Mouse (Mus musculus): ENCODE measurements around the gene Trpc4.
A peak's percentile ranks its signal among the peaks of the same experiment; 100 is the strongest.

Trpc4 gene

DNA sequence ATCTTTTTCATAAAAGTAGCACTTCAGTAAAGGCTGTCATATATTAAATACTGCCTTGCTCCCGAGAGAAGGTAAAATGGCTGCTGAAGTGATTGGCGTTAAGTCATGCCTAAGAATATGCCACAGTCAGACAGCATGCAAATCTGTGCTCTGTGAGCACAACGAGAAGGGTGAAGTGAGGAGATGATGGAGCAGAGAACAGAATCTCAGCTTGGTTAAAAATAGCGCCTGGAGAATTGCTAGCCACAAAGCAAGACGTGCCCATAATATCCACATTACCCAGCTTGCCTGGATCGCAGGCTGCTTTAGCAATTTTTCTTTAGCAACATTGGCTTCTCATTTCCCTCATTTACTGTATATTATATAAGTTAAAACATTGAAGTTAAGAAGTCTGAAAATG, 113.3 kb downstream of the Trpc4 start:
- no peak for DNase-seq (ENCODE audit: low spot score)

GRCm38 (mm10) chr3:54274651-54275050, 118.8 kb downstream of the Trpc4 start:
- no peak for DNase-seq (ENCODE audit: low spot score)

DNA sequence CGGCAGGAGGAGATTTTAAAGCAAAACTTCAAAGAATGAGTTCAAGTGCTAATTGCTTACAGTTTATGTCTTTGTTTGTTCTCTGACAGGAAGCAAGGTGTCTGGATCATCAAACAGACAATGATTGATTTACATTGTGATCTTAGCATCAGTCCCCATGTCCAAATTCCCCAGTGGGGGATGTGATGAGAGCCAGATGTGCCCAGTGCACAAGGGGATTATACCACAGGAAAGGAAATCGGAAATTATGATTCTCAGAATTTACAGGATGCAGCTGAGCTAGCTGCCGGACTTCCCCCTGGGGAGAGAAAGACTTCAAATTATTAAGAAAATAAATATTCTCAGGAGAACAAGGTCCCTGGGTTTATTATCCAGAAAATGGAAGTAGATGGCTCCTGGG, 133.9 kb downstream of the Trpc4 start:
- no peak for DNase-seq (ENCODE audit: low spot score)

DNA sequence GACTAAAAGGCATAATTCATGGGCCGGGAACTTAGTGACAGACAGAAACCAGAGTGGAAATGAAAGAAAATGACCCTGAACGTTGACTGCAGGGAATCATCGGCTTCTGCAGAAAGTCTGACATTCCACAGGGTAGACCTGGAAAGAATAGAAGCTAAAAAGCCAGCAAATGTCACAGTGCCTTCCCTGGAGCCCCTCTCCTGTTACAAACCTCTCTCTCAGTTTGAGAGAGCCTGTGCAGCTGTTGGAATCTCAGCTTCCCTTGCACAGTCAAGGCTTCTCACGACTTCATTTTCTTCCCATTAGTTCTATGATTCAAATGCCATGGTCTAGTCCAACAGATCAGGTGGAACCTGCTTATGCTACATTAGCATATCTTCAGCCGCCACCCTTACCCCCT, 154.8 kb downstream of the Trpc4 start:
- DNase-seq (ENCODE audit: low spot score) = no peak

- no peak for DNase-seq (ENCODE audit: low spot score)
Observed at GRCm38 (mm10) chr3:54314055-54314454, 158.2 kb downstream of the Trpc4 start.

DNA sequence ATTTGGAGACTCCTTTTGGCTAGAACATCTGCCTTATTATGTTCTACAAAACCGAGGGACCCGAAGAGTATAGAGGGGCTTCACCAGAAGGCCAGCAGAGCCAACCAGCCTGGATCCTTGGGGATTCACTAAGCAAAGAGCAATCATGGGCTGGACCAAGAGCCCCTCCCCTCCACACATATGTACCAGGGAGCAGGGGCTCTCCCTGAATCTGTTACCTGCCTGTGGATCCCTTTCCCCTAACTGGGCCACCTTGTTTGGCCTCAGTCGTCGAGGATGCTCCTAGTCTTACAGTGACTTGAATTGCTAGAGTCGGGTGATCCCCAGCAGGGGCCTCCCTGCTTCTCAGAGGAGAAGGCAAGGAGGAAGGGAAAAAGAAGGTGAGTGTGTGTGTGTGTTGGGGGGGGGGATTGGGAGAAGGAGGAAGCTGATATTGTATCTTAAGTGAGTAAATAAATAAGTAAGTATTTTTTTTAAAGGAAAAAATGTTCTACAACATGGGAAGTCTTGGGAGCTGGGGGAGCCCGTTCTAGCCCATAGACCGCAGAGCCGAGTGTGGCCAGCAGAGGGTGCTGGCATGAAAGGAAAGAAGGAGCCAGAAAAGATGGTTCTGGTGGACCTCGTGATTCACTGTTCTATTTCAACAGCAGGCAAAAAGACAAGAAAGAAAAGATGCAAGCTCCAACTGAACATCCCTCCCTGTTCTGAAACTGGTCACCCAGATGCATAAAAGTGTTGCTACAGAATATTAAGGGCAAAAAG, 197.2 kb downstream of the Trpc4 start:
- peak; percentile 12 for DNase-seq (ENCODE audit: low spot score)

DNA sequence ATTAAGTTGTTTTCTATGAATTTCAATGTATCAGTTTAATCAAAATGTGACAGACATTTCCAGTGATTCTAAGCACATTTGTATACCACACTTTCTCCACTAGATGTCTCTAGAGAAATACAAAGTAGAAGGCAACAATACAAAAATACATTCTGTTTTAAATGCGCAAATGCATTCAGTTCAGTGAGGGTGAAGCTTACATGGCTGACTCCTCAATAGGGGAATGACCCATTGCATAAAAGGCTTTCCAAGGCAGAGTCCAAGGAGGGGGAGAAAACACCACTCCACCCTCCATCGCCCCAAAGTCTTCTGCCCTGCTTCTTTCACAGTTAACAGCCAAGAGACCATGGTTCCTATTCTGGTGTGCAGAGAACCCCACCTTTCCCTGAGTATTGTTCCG, 201.7 kb downstream of the Trpc4 start:
- no peak for DNase-seq (ENCODE audit: low spot score)

- DNase-seq (ENCODE audit: low spot score) = peak; percentile 36
Observed at GRCm38 (mm10) chr3:54358463-54359189, 202.8 kb downstream of the Trpc4 start.

- DNase-seq (ENCODE audit: low spot score) = no peak
Observed at GRCm38 (mm10) chr3:54360897-54361296, 205.1 kb downstream of the Trpc4 start, which contains the start of gene Postn. Gene Postn (plus strand): TSS chr3:54361109.

DNA sequence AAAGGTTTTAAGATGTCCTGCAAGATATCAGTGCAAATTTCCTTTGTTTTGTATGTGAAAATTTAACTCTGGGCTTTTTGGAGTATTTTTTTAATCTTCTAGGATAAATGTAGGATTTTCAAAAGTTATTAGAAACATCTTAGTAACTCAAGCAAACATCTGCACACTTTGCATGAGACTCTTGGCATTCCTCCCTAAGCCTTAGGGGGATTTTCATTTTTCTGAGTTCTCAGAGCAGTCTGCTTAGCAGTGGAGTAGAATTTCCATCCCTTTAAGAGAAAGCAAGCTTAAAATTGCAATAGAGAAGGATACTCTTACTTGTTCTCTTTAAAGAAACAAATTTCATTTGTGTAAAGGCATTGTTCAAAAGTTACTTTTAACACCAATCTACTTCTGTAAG, 205.8 kb downstream of the Trpc4 start:
- no peak for DNase-seq (ENCODE audit: low spot score)

Measured in ovary, adult 18-20 months (tissue).